Mouse (Mus musculus): ENCODE measurements around the gene Cbl. TPM values are rescaled to one million over a fixed set of nuclear protein-coding genes. Genes with fewer than 3 reads are reported as not detected.

Cbl gene
- polyA plus RNA-seq, 1 experiment, result 6.8 TPM

DNA sequence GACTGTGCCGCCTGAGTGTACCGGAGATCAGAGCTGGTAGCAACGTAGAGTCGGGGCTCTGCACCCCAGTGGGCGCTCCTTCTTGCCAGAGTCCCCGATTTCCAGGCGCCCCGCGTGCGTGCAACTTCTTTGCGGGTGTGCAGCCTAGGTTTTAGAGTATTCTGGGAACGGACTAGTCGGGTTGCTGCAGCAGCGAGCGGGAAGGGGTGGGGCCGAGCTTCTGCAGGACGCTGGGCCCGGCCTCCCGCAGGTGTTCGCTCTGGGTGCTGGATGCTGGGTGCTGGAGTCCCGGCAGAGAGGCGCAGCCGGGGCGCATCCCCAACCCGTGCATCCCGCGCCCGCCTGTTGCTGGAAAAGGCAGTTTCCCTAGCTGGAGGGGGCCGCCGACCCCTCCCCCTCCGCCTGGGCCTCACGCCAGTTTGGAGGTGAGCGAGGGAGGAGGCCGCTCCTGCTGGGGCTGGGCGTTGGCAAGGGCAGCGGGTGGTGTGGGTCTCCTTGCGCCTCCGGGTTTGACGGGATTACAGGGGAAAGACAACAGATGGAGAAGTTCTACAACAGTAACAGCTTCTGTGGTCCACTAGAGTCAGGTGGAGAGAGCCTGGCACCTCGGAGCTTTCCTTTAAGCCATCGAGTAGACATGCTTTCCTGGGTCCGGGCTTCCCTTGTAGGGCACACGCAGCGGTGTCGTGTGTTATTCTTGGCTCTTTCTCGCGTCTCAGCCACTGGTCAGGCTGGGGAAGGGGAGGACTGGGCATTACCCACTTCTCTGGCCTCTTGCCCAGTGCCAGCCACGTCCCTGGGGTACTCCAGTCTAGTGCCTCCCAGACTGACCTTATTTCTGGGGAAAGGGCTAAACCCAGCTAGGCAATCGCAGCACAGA, 98.8 kb downstream of the Cbl start:
- DNase-seq (ENCODE audit: low read depth, low spot score), result no peak

DNA sequence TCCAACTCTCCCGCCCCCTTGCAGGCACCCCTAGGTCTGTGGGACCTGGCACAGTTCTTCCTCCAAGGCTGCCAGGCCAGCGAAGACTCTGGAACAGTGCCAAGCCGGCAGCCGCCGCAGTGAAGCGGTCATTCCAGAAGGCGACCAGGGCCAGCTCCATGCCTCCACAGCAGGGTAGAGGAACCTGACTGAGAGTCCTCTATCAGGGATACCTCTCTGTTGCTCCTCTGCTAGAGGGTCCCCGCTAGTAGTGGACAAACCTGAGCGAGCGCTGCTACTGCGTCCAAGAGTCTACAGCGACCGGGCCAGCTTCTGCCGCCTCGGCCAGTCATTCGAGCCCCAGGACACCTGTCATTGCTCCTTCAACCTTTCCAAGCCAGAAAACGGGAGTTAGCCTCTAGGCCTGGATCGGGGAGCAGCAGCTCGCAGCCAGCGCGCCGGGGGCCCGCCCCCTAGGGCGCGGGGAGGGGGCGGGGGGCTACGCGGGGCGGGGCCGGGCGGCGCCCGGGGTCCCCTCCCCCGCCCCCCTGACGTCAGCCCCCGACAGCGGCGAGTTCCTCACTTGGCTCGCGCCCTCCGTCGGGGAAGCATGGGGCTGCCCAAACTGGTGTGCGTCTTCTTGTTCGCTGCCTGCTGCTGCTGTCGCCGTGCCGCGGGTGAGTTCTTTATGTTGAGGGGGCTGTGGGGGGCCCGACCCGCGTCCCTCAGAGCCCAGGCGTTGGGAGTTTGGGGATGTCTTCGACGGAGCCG, 99.6 kb downstream of the Cbl start, which contains the start of gene Mcam:
Gene Mcam, plus strand, starts transcription at position 369 of the 750 bp plus-strand sequence.
- WGBS, result under 1% methylated on average over 54 of the region's 55 CpGs
- DNase-seq (ENCODE audit: low read depth, low spot score), result no peak

More for the DNA sequence above, 98.8 kb downstream of the Cbl start:
- 2% methylated on average over 49 of the region's 49 CpGs for WGBS

DNA sequence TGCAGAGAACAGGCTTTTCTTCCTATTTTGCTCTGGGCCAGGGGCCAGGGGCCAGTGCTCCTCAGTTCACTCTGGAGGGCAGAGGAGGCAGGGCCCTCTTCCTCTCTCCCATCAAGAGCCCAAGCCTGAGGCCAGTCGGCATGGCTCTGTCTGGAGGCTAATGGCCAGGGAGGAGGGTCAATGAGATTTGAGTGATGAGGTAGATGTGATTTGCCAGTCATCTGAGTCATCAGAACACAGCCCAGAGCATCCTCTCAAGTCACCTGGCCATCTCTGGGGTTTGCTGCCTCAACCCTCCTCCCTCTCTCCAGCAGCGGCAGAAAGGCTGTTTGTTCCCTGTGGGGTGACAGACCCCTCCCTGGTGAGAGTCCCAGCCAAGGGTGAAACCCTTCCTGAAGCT, 100.6 kb downstream of the Cbl start:
- 15% methylated on average over 2 of the region's 2 CpGs for WGBS
- DNase-seq (ENCODE audit: low read depth, low spot score), result no peak

DNA sequence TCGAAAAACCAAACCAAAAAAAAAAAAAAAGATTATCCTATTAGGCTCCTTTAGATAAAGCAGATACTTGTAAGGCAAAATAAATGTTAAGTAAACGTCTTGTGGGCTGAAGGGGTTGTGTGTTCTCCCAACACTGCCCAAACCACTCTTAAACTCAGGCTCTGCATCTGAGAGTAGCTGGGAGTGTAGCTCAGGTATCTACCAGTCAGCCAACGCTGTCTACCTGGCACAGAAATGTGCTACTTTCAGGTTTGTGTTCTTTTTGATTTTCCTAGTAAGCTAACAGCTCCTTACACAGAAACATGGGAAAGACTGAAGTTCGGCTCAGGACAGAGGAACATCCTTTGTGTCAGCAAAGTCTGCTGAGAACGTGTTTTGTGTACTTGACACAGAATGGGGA, 101.6 kb downstream of the Cbl start:
- WGBS, result 71% methylated on average over 5 of the region's 5 CpGs
- DNase-seq (ENCODE audit: low read depth, low spot score), result no peak

DNA sequence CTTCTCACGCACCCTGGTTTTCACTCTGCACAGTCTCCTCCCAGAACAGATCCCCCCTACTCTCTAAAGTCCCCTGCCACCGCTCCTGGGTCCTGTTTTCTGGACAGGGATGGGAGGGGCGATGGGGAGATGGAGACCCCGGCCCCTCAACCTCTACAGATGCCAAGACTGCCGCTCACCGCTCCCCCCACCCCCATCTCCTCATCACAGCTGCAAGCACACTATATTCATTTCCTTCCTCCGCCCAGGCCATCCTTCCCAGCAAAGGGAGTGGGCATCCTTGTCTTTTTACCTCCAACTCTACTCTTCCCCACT, 102.6 kb downstream of the Cbl start:
- no peak for DNase-seq (ENCODE audit: low read depth, low spot score)
- 60% methylated on average over 7 of the region's 7 CpGs for WGBS

DNA sequence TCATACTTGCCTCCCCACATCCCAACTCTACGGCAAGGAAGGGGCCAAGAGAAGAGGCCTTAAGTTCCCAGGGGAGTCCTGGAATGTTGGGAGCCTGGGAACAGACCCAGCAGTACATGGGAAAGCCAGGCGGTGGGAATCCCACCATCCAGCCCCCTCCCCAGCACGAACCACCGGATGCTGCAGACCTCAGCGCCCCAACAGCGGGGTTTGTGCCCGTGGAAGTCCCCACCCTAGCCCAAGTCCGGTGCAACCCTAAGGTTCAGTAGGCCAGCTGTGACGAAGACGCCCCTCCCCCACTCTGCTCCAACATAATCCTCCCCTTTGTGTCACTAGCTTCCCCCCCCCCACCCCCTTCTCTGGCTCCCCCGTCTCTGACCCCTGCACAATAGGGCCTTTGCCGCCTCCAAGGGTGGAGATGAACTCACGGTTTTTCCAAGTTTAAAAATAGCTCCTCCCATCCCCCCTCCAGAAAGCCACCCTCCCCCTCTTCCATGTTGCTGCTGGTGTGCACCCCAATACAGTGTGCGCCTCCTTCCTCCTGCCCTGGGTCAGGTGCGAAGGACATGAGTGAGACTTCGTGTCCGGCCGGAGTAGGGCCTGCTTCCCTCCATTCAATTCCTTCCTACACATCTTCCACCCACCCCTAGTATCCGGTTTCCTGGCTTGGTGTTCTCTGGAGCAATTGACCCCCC, 103.1 kb downstream of the Cbl start:
- no peak for DNase-seq (ENCODE audit: low read depth, low spot score)
- 38% methylated on average over 19 of the region's 19 CpGs for WGBS

DNA sequence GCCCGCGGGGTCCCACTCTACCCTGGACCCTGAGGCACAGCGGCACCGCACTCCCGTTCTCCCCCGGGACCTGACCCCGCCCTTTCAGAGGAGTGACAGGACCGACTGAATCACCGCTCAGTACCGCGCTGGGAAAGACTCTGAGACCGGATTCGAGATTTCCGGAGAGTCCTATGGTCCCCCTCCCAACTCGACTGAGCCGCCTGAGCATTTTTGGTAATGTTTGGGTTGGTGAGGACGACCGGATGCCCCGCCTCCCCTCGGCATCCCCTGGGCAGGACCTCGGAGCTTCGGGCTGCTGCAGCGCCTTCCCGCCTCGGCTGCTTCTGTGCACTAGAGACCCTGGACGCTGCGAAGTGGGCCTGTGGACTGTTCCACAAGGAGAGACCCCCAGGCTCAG, 103.8 kb downstream of the Cbl start:
- no peak for DNase-seq (ENCODE audit: low read depth, low spot score)
- WGBS, result under 1% methylated on average over 27 of the region's 27 CpGs

DNA sequence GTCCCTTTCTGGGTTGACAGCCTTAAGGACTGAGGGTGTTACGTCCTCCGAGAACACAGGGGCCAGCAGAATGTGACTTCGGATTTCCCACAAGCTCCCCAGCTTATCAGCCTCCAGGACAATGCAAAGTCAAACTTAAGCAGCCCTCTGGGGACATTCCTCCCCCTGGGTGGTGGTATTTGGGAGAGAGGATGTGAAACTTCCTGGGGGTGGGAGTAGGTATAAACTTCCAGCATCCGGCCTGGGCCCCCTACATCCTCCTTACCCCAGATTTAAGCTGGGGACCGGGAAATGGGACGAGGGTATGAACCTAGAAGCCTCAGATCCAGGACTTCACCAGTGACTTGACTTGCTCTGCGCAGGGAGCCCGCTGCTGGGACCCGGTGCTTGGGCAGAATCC, 104.2 kb downstream of the Cbl start:
- WGBS, result 17% methylated on average over 9 of the region's 9 CpGs
- no peak for DNase-seq (ENCODE audit: low read depth, low spot score)

DNA sequence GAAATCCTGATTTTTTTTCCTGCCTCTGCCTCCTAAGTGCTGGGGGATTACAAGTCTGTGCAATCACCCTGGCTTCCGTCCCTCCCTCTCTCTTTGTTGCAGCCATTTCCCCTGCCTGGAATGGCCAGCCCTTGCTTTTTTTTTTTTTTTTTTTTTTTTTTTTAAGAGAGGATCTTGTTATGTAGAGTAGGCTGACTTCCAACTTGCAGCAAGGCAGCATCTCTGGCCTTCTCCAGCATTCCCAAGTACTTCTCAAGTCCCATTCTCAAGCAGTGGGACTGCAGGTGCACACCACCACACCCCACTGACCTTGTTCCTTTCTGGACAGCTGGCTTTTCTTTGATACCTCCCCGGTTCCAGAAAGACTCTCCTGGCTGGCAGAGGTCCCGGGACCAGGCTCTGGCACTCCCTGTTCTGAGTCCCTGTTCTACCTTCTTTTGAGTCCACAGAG, 106.5 kb downstream of the Cbl start:
- no peak for DNase-seq (ENCODE audit: low read depth, low spot score)
- 17% methylated on average over 3 of the region's 3 CpGs for WGBS

DNA sequence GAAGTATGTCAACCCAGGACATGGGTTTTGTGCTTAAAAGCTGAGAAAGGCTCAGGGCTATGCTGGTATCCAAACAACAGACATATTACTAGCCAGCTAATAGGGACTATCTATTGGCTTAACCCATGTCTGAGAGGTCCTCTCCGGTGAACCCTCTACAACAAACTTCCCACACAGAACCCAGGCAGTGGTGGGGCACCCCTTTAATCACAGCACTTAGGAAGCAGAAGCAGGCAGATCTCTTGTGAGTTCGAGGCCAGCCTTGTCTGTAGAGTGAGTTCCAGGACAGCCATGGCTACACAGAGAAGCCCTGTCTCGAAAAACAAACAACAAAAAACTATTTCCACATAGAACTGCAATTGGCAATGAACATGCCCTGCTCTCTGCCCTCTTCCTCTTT, 107.1 kb downstream of the Cbl start:
- WGBS, result 55% methylated on average over 3 of the region's 3 CpGs
- DNase-seq (ENCODE audit: low read depth, low spot score), result no peak

DNA sequence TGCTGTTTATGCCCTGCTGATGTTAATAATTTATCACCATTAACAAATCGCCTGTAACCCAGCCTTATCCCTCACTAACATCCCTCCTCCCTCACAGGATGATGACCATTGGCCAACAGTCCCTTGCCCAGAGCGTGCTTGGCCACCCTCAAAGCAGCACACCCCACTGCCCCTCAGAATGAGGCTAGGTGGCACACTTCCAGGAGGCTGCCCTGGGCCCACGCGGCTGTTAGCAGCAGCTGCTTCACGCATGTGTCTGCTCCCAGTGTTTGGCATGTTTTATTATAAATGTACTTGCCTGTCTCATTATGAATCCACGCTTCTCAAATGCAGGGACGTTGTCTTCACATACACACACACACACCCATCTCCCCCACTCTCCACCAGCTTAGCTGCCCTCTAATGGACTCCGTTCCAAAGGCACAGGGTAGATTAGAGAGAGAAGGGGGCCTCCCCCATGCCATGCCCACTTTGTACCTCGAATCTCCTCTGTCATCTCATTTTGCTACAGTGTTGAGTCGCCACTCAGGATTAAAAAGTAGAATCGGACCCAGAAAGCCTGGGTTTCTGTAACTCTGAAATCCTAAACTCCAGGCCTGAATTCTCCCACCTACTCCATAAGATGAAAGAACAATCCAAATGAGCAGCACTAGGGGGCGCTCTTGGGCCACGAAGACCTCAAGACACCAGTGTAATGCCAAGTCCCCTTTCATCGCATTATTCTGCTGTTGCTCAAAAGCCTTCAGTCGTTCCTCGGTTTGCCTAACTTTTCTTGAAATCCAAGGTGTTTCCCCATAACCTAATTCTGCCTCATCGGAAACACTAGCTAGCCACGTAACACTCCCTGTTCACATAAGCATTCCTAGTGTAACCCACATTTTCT, 108.1 kb downstream of the Cbl start:
- peak; percentile 76 for DNase-seq (ENCODE audit: low read depth, low spot score)

DNA sequence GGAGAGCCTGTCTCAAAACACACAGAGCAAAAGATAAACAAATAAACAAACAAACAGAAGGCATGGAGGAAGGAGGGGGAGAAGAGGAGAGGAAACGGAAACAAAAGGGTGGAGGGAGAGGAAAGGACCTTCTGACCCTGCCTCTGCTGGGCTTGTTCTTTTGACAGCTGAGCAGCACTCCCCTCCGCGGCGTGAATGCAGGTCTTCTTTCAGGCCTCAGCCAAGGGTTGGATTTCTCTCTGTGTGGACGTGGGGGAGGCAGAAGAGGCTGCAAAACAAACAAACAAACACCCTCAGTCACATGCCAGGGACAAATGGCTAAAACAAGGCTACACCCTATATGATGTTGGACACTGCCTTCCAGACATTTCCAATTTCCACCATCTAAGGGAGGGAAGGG, 108.8 kb downstream of the Cbl start:
- 83% methylated on average over 5 of the region's 5 CpGs for WGBS
- DNase-seq (ENCODE audit: low read depth, low spot score), result no peak

More for the DNA sequence above, 108.1 kb downstream of the Cbl start:
- WGBS, result 30% methylated on average over 18 of the region's 18 CpGs

DNA sequence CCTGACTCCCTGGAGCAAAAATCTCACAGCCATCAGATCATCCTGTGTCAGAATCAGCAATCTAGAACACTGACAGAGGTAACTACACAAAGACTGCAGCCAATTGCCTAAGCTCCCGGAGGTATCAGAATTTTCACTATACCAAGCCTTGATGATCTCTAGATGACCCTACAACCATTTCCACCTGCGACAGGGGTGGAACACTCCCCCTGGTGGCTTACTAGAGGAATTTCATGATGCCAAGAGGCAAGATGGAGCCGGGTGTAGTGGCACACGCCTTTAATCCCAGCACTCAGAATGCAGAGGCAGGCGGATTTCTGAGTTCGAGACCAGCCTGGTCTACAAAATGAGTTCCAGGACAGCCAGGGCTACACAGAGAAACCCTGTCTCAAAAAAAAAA, 109.5 kb downstream of the Cbl start:
- WGBS, result 56% methylated on average over 6 of the region's 6 CpGs
- no peak for DNase-seq (ENCODE audit: low read depth, low spot score)

DNA sequence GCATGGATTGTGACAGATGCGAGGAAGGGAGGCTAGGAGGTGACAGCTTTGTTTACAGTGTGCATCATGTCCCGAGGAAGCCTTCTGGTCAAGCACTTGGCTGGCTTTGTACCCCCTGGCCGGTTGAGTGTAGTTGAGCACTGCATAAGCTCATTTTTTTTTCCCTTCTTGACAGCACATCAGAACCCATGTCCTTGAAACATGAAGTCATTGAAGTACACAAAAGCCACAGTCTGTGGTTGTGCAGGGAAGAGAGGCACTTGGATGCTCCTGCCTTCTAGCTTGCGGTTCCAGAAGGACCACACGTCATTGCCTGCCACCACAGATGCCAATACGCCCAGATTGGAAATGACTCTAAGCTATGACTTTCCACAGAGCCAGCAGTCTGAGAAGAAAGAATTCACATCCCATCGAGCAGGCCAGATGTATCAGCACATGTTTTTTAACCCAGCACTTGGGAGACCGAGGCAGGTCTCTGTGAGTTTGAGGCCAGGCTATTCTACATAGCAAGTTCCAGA, 113.8 kb downstream of the Cbl start:
- WGBS, result 73% methylated on average over 8 of the region's 8 CpGs
- DNase-seq (ENCODE audit: low read depth, low spot score), result no peak

DNA sequence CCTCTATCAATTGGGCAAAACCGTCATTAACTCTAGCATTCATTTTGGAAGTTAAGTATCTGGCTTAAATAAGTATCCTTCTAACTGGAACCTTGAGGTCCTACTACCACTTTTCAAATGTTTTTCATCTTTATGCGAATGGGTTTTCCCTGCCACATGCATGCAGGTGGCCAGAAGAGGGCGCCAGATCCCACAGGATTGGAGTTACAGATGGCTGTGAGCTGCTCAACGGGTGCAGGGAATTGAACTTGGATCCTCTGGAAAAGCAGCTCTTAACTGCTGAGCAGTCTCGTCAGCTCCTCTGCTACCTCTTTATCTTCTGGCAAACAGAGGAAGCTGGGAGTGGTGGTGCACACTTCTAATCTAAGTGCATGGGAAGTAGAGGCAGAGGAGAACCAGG, 114.8 kb downstream of the Cbl start:
- WGBS, result 62% methylated on average over 5 of the region's 5 CpGs
- no peak for DNase-seq (ENCODE audit: low read depth, low spot score)

DNA sequence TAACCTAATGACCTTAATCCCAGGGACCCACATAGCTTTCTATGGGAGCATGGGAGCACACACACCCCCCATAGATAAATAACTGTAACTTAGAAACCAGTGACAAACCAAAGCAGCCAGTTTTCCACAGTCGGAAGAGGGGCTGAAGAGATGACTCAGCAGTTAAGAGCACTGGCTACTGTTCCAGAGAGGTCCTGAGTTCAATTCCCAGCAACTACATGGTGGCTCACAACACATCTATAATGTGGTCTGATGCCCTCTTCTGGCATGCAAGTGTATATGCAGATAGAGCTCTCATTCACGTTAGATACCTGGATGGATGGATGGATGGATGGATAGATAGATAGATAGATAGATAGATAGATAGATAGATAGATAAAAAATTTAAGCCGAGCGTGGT, 117.7 kb downstream of the Cbl start:
- DNase-seq (ENCODE audit: low read depth, low spot score), result no peak
- 96% methylated on average over 4 of the region's 4 CpGs for WGBS

DNA sequence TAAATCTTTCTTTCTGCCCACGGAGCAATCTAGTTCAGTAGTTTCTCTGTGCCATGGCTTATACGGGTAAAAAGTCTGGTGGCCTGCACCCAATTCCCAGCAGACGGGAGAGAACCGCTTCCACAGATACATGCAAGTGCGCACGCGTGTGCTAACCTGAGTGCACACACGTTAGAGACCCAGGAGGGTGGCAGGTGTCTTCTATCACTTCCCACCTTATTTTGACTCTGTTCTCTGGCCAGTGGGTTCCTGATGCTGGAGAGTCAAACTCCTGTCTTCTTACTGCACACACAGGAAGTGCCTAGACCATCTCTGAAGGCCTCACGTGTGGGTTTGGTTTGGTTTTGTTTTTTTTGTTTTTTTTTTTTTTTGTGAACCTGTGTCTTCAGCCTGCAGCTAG, 118.2 kb downstream of the Cbl start:
- no peak for DNase-seq (ENCODE audit: low read depth, low spot score)
- 89% methylated on average over 9 of the region's 9 CpGs for WGBS

DNA sequence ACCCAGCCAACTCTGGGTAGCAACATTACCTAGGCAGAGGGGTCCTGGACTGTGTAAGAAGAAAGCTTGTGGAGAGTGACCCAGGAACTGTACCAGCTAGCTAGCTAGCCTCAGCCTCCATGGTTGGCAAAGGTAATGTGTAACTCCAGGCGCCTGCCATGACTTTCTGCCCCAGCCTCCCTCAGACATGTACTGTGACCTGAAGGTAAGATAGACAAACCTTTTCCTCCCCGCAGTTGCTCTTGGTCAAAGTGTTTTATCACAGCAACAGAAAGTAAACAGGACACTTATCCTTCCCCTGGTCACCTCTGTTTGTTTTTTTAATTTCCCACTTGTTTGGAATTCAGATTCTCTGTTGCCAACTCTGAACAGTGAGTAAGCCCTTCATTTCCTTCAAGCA, 119.4 kb downstream of the Cbl start:
- no peak for DNase-seq (ENCODE audit: low read depth, low spot score)
- WGBS, result 56% methylated on average over 2 of the region's 2 CpGs

DNA sequence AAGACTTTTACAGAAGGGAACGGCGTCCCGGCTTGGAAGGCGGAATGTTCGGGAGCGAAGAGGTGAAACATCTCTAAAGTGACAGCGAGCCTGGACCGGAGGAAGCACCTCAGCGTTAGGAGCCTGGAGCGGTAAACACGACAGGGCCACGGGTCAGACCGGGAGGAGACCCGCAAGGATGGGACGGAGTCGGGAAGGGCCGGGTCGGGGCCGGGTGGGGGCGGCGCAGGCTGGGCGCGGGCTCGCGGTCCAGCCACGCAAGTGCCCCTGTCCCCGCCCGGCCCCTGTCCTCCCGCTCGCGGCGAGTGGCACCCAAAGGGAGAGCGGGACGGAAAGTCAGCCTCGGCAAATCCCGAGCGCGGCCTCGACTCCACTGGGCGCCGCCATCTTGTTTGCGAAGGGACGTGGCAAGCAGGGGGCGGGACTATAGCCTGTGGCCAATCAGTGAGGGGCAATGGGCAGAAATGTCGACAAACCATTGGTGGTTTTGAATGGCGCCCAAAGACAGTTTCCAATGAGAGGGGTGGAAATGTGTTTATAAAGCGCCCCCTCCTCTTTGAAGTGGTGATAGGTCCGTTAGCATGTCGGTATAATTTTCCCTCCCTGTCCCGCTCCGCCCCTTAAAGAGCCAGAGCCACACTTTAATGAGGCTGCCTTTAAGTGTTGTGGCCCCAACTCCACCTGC, 120.6 kb downstream of the Cbl start, which contains the start of the genes Gm49380 and Rnf26:
Gene Gm49380, minus strand, starts transcription at position 396 of the 685 bp plus-strand sequence.
Gene Rnf26, minus strand, starts transcription at position 413 of the 685 bp plus-strand sequence.
- under 1% methylated on average over 50 of the region's 51 CpGs for WGBS
- DNase-seq (ENCODE audit: low read depth, low spot score), result peak; percentile 95
